Mouse (Mus musculus): ENCODE measurements around the gene Ccer1.

- TF ChIP-seq CTCF (IDR thresholded peaks at IDR 0.05; ENCODE audit: insufficient read depth, low read length): no peak
- no peak for TF ChIP-seq POLR2A (IDR thresholded peaks at IDR 0.05; ENCODE audit: borderline replicate concordance, extremely low read depth, low read depth, low read length)
Measured at GRCm38 (mm10) chr10:97714584-97714983, 21.7 kb downstream of the Ccer1 start.

Measured in lung, adult 2 months (tissue).